Mouse (Mus musculus) midbrain, embryonic 15.5 days (tissue): ENCODE data around the gene Zan. TPM values are rescaled to one million over a fixed set of nuclear protein-coding genes. Genes with fewer than 3 reads are reported as not detected.

Source experiments
- ATAC-seq: fragments of 200-750 bp; cut with Nextera tagmentation; replicated peaks from 2 replicates; pipeline ENCODE4 v1.8.0; 2017; ENCODE audit warnings: moderate TSS enrichment
- H3K27ac ChIP-seq: fragments of 300-500 bp; sonication (generic); 2 replicates; pipeline ENCODE4 v1.5.1; 2015; ENCODE audit warnings: mild to moderate bottlenecking, inconsistent platforms
- H3K27me3 ChIP-seq: fragments of 300-500 bp; sonication (generic); replicated peaks from 2 replicates; pipeline ENCODE4 v1.6.1; 2015; ENCODE audit warnings: inconsistent platforms
- H3K36me3 ChIP-seq: fragments of 300-500 bp; sonication (generic); replicated peaks from 2 replicates; pipeline ENCODE4 v1.6.1; 2015; ENCODE audit warnings: inconsistent platforms
- H3K4me1 ChIP-seq: fragments of 300-500 bp; sonication (generic); 2 replicates; pipeline ENCODE4 v1.6.1; 2015; ENCODE audit warnings: inconsistent platforms
- H3K4me2 ChIP-seq: fragments of 300-500 bp; sonication (generic); 2 replicates; pipeline ENCODE4 v1.6.1; 2015; ENCODE audit warnings: inconsistent platforms, mild to moderate bottlenecking, moderate library complexity
- H3K4me3 ChIP-seq: fragments of 300-500 bp; sonication (generic); 2 replicates; pipeline ENCODE4 v1.5.1; 2015; ENCODE audit warnings: mild to moderate bottlenecking, inconsistent platforms
- H3K9ac ChIP-seq: fragments of 300-500 bp; sonication (generic); 2 replicates; pipeline ENCODE4 v1.6.1; 2015; ENCODE audit warnings: mild to moderate bottlenecking, inconsistent platforms
- H3K9me3 ChIP-seq: fragments of 300-500 bp; sonication (generic); 2 replicates; pipeline ENCODE4 v1.6.1; 2016; ENCODE audit warnings: inconsistent platforms
- WGBS: fragments of 180-500 bp; shearing (Covaris S2); methylation state at CpG from one replicate; pipeline ENCODE4 v1.1.7; 2015; ENCODE audit warnings: mixed read lengths; 5-methylcytosine and 5-hydroxymethylcytosine counted together
- polyA plus RNA-seq: library from polyadenylated mRNA; unstranded; fragments of >200 nt; fragmentation: Nextera tagmentation; extraction: Ambion mirVana; gene quantifications from 2 replicates; pipeline ENCODE4 v1.2.1, GENCODE M21; 2015

Gene Zan
- 0.50 and 0.51 TPM in 2 replicates for polyA plus RNA-seq

GRCm38 (mm10) chr5:137476964-137477363, at the start of gene Zan:
Zan (minus strand) TSS chr5:137477064.
- Histone ChIP-seq H3K27ac (no peak within 1 kb of the TSS), H3K9me3 (no peaks in the 10 kb centered on the region), H3K27me3 (no peaks in the 10 kb centered on the region), H3K4me1 (no peaks in the 10 kb centered on the region), H3K4me2 (no peak within 1 kb of the TSS), H3K9ac (no peak within 1 kb of the TSS), H3K4me3 (no peak within 1 kb of the TSS), H3K36me3 (no peaks in the 10 kb centered on the region)
- no peak for ATAC-seq
- WGBS, result 91% methylated on average over 5 of the region's 5 CpGs

- Histone ChIP-seq H3K27ac (peak overlapping the region; percentile 67), H3K9ac (no peak overlapping the region), H3K4me2 (no peak overlapping the region), H3K27me3 (no peaks in the 10 kb centered on the region), H3K4me1 (peaks cover 32% of the 10 kb centered on the region), H3K36me3 (peaks cover 78% of the 10 kb centered on the region), H3K9me3 (no peaks in the 10 kb centered on the region), H3K4me3 (no peak overlapping the region)
- no peak for ATAC-seq
- 32% methylated on average over 16 of the region's 16 CpGs for WGBS
These were observed 49.5 kb upstream of the Zan start for GRCm38 (mm10) chr5:137526192-137526936.

GRCm38 (mm10) chr5:137525511-137525910, 48.6 kb upstream of the Zan start:
- no peak for ATAC-seq
- WGBS, result 71% methylated on average over 16 of the region's 16 CpGs
- Histone ChIP-seq H3K4me3 (no peak overlapping the region), H3K4me2 (no peak overlapping the region), H3K9me3 (no peaks in the 10 kb centered on the region), H3K4me1 (peaks cover 32% of the 10 kb centered on the region), H3K9ac (no peak overlapping the region), H3K27ac (peak overlapping the region; percentile 42; the same call in 1 of the 2 replicates), H3K36me3 (peaks cover 86% of the 10 kb centered on the region), H3K27me3 (no peaks in the 10 kb centered on the region)

GRCm38 (mm10) chr5:137524671-137525070, 47.8 kb upstream of the Zan start:
- Histone ChIP-seq H3K36me3 (peaks cover 87% of the 10 kb centered on the region), H3K9ac (no peak overlapping the region), H3K4me1 (peaks cover 24% of the 10 kb centered on the region), H3K27ac (0 out of 2 replicates have a peak overlapping the region, but pooled peaks have one; percentile 42), H3K4me2 (no peak overlapping the region), H3K9me3 (no peaks in the 10 kb centered on the region), H3K27me3 (no peaks in the 10 kb centered on the region), H3K4me3 (no peak overlapping the region)
- 89% methylated on average over 13 of the region's 13 CpGs for WGBS
- ATAC-seq, result no peak

GRCm38 (mm10) chr5:137524251-137524515, 47.3 kb upstream of the Zan start:
- WGBS, result 80% methylated on average over 8 of the region's 8 CpGs
- H3K36me3 ChIP-seq, result peaks cover 88% of the 10 kb centered on the region

GRCm38 (mm10) chr5:137523396-137524250, 46.8 kb upstream of the Zan start:
- Histone ChIP-seq H3K4me1 (peaks cover 16% of the 10 kb centered on the region), H3K27me3 (no peaks in the 10 kb centered on the region), H3K9me3 (no peaks in the 10 kb centered on the region), H3K36me3 (peaks cover 88% of the 10 kb centered on the region), H3K4me2 (no peak overlapping the region), H3K9ac (no peak overlapping the region), H3K4me3 (no peak overlapping the region), H3K27ac (peak overlapping the region; percentile 17; the same call in 1 of the 2 replicates)
- WGBS, result 79% methylated on average over 25 of the region's 25 CpGs
- ATAC-seq, result no peak

More at GRCm38 (mm10) chr5:137524251-137524515, 47.3 kb upstream of the Zan start:
- ATAC-seq, result no peak
- H3K4me3 ChIP-seq, result no peak overlapping the region
- H3K4me2 ChIP-seq, result no peak overlapping the region
- no peaks in the 10 kb centered on the region for H3K9me3 ChIP-seq
- H3K27me3 ChIP-seq, result no peaks in the 10 kb centered on the region
- H3K9ac ChIP-seq, result no peak overlapping the region
- H3K27ac ChIP-seq, result 0 out of 2 replicates have a peak overlapping the region, but pooled peaks have one; percentile 17
- H3K4me1 ChIP-seq, result peaks cover 19% of the 10 kb centered on the region

GRCm38 (mm10) chr5:137522711-137523110, 45.8 kb upstream of the Zan start:
- Histone ChIP-seq H3K4me3 (no peak overlapping the region), H3K9ac (no peak overlapping the region), H3K4me1 (peaks cover 10% of the 10 kb centered on the region), H3K27ac (no peak overlapping the region), H3K36me3 (peaks cover 86% of the 10 kb centered on the region), H3K9me3 (no peaks in the 10 kb centered on the region), H3K4me2 (no peak overlapping the region), H3K27me3 (no peaks in the 10 kb centered on the region)
- ATAC-seq, result no peak
- 66% methylated on average over 11 of the region's 11 CpGs for WGBS

GRCm38 (mm10) chr5:137521861-137522260, 45.0 kb upstream of the Zan start:
- Histone ChIP-seq H3K9ac (no peak overlapping the region), H3K4me2 (no peak overlapping the region), H3K9me3 (no peaks in the 10 kb centered on the region), H3K27me3 (no peaks in the 10 kb centered on the region), H3K4me1 (peaks cover 7% of the 10 kb centered on the region), H3K36me3 (peaks cover 78% of the 10 kb centered on the region), H3K27ac (no peak overlapping the region), H3K4me3 (no peak overlapping the region)
- WGBS, result 79% methylated on average over 9 of the region's 9 CpGs
- no peak for ATAC-seq

- Histone ChIP-seq H3K9ac (no peak overlapping the region), H3K36me3 (peaks cover 63% of the 10 kb centered on the region), H3K4me1 (peaks cover 12% of the 10 kb centered on the region), H3K27me3 (no peaks in the 10 kb centered on the region), H3K4me3 (no peak overlapping the region), H3K4me2 (no peak overlapping the region), H3K9me3 (no peaks in the 10 kb centered on the region), H3K27ac (no peak overlapping the region)
- 91% methylated on average over 27 of the region's 27 CpGs for WGBS
- no peak for ATAC-seq
These were observed 43.1 kb upstream of the Zan start for GRCm38 (mm10) chr5:137519691-137520550.

- no peak within 1 kb of the TSS for H3K4me3 ChIP-seq
- H3K9me3 ChIP-seq, result no peaks in the 10 kb centered on the region
- 68% methylated on average over 5 of the region's 5 CpGs for WGBS
- ATAC-seq, result no peak
- no peak within 1 kb of the TSS for H3K9ac ChIP-seq
- H3K4me1 ChIP-seq, result peaks cover 27% of the 10 kb centered on the region
- no peak within 1 kb of the TSS for H3K27ac ChIP-seq
- peaks cover 50% of the 10 kb centered on the region for H3K36me3 ChIP-seq
- H3K4me2 ChIP-seq, result no peak within 1 kb of the TSS
- no peaks in the 10 kb centered on the region for H3K27me3 ChIP-seq
These were observed 41.6 kb upstream of the Zan start, which contains the start of gene Gigyf1 for GRCm38 (mm10) chr5:137518436-137518835. Gigyf1 (plus strand) TSS chr5:137518548.

GRCm38 (mm10) chr5:137514811-137515210, 37.9 kb upstream of the Zan start:
- Histone ChIP-seq H3K9me3 (no peaks in the 10 kb centered on the region), H3K4me3 (no peak overlapping the region), H3K27me3 (no peaks in the 10 kb centered on the region), H3K4me1 (peaks cover 52% of the 10 kb centered on the region), H3K9ac (no peak overlapping the region), H3K4me2 (no peak overlapping the region), H3K27ac (no peak overlapping the region), H3K36me3 (peaks cover 18% of the 10 kb centered on the region; the same call in 1 of the 2 replicates)
- 100% methylated on average over 3 of the region's 3 CpGs for WGBS
- no peak for ATAC-seq
